Mouse (Mus musculus) midbrain, postnatal 0 days (tissue): ENCODE data around the gene Rab10. TPM values are rescaled to one million over a fixed set of nuclear protein-coding genes. Genes with fewer than 3 reads are reported as not detected.

Experiments
- ATAC-seq: fragments of 200-750 bp; cut with Nextera tagmentation; 2 replicates; pipeline ENCODE4 v1.8.0; 2017; ENCODE audit warnings: moderate number of reproducible peaks, mild to moderate bottlenecking, moderate TSS enrichment, moderate library complexity; ENCODE audit not compliant: low FRiP score
- DNase-seq: peaks from one replicate; pipeline ENCODE4 v3.0.0-alpha.2; 2015; ENCODE audit warnings: low spot score
- H3K27ac ChIP-seq: fragments of 300-500 bp; sonication (generic); 2 replicates; pipeline ENCODE4 v1.5.1; 2014; ENCODE audit warnings: low read depth, mild to moderate bottlenecking, low read length, mixed read lengths
- H3K27me3 ChIP-seq: fragments of 300-500 bp; sonication (generic); 2 replicates; pipeline ENCODE4 v1.6.1; 2014; ENCODE audit warnings: low read length, control low read depth, mixed read lengths; ENCODE audit not compliant: insufficient read depth
- H3K36me3 ChIP-seq: fragments of 300-500 bp; sonication (generic); 2 replicates; pipeline ENCODE4 v1.6.1; 2014; ENCODE audit warnings: low read length, control low read depth, mixed read lengths; ENCODE audit not compliant: insufficient read depth
- H3K4me1 ChIP-seq: fragments of 300-500 bp; sonication (generic); 2 replicates; pipeline ENCODE4 v1.6.1; 2014; ENCODE audit warnings: mild to moderate bottlenecking, control low read depth, antibody characterized with exemption, low read length, mixed read lengths; ENCODE audit not compliant: insufficient read depth
- H3K4me2 ChIP-seq: fragments of 300-500 bp; sonication (generic); 2 replicates; pipeline ENCODE4 v1.6.1; 2014; ENCODE audit warnings: low read depth, mild to moderate bottlenecking, low read length, mixed read lengths; ENCODE audit not compliant: poor library complexity, severe bottlenecking
- H3K4me3 ChIP-seq: fragments of 300-500 bp; sonication (generic); 2 replicates; pipeline ENCODE4 v1.5.1; 2014; ENCODE audit warnings: low read depth, mild to moderate bottlenecking, low read length, moderate library complexity
- H3K9ac ChIP-seq: fragments of 300-500 bp; sonication (generic); replicated peaks from 2 replicates; pipeline ENCODE4 v1.6.1; 2014; ENCODE audit warnings: mild to moderate bottlenecking, low read length, moderate library complexity, mixed read lengths; ENCODE audit not compliant: poor library complexity, severe bottlenecking
- H3K9me3 ChIP-seq: fragments of 300-500 bp; sonication (generic); 2 replicates; pipeline ENCODE4 v1.6.1; 2016; ENCODE audit warnings: low read length, control low read depth
- CTCF ChIP-seq: IDR thresholded peaks from 2 replicates; pipeline ENCODE4 v1.5.1; 2016; ENCODE audit warnings: antibody characterized with exemption, mild to moderate bottlenecking
- WGBS: fragments of 180-500 bp; shearing (Covaris S2); extraction: QIAGEN DNeasy Blood & Tissue Kit; methylation state at CpG from one replicate; pipeline ENCODE4 v1.1.7; 2014; 5-methylcytosine and 5-hydroxymethylcytosine counted together
- polyA plus RNA-seq: library from polyadenylated mRNA; unstranded; fragments of >200 nt; fragmentation: Nextera tagmentation; extraction: Ambion mirVana; gene quantifications from 2 replicates; pipeline ENCODE4 v1.2.1, GENCODE M21; 2015
- total RNA-seq: library from RNA; depleted of rRNA; stranded (reverse); fragments of >200 nt; gene quantifications from 2 replicates; pipeline ENCODE4 v1.2.3, GENCODE M21; 2014

The Rab10 gene
- total and polyA plus RNA-seq, 2 experiments from 2014 or later: 151 to 243 TPM

DNA sequence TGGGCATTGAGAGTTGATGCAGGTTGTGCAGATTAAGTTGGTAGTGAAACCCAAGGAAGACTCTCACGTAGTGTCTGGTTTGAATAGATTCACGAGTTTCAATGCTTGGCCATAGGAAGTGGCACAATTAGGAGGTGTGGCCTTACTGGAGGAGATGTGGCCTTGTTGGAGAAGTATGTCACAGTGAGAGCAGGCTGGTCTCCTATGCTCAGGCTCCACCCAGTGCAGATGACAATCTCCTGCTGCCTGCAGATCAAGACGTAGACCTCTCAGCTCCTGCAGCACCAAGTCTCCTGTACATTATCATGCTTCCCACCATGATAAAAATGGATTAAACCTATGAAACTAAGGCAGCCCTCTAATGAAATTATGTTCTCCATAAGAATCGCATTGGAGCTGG is 18.7 kb downstream of the Rab10 start:
- Histone ChIP-seq H3K4me1 (no peaks in the 10 kb centered on the region), H3K36me3 (no peaks in the 10 kb centered on the region), H3K9ac (no peak overlapping the region), H3K27ac (no peak overlapping the region), H3K27me3 (no peaks in the 10 kb centered on the region), H3K4me3 (no peak overlapping the region), H3K4me2 (no peak overlapping the region), H3K9me3 (no peaks in the 10 kb centered on the region)
- whole genome bisulfite sequencing: 93% methylated on average over 4 of the region's 4 CpGs
- ATAC-seq (no peak), DNase-seq (no peak)
- no peak for TF ChIP-seq CTCF

DNA sequence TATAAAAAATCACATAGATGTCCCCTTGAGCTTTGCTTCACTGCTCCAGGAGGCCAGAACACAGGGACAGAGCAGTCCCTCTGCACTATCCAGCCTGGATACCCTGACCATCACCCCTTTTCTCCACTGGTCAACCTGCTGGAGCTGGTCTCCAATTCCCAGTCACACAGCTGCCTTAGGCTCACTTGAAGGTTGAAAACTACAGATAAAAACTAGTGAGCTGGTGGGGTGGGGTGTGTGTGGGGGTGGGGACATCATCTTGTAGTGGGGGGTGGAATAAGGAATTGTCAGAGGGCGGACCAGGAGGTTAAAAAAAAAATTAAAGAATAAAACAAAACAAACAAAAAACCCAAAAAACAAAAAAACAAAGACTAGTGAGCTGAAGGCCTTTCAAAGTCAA is 21.3 kb downstream of the Rab10 start:
- H3K27me3 ChIP-seq: no peaks in the 10 kb centered on the region
- no peak for ATAC-seq
- H3K4me2 ChIP-seq: no peak overlapping the region

DNA sequence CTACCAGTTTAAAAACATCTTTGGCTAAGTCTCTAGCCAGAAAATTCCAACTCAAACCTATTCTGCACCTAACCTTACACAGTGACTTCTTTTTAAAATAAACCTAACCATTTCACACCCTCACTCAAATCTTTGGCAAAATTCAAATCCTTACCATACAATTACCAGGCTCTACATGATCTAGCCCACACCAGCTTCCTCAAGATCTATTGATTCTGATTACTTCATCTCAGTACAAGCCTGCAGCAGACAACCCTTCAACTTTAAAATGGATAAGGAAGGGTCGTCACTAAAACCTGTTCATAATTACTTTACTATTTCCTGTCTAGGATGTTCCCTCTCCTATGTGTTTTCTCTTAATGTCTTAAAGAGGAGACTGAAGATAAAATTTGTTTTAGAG is 23.9 kb downstream of the Rab10 start:
- no peaks in the 10 kb centered on the region for H3K4me1 ChIP-seq
- H3K4me3 ChIP-seq: no peak overlapping the region
- DNase-seq: no peak
- no peaks in the 10 kb centered on the region for H3K9me3 ChIP-seq
- no peak overlapping the region for H3K9ac ChIP-seq
- no peak for ATAC-seq
- H3K36me3 ChIP-seq: no peaks in the 10 kb centered on the region
- WGBS: 88% methylated on average over 1 of the region's 1 CpGs
- no peak for TF ChIP-seq CTCF
- H3K4me2 ChIP-seq: no peak overlapping the region
- H3K27ac ChIP-seq: no peak overlapping the region
- no peaks in the 10 kb centered on the region for H3K27me3 ChIP-seq

More for the DNA sequence above, 21.3 kb downstream of the Rab10 start:
- no peak overlapping the region for H3K9ac ChIP-seq
- no peaks in the 10 kb centered on the region for H3K9me3 ChIP-seq
- no peaks in the 10 kb centered on the region for H3K36me3 ChIP-seq
- H3K4me3 ChIP-seq: no peak overlapping the region
- no peaks in the 10 kb centered on the region for H3K4me1 ChIP-seq
- no peak overlapping the region for H3K27ac ChIP-seq
- no peak for TF ChIP-seq CTCF
- WGBS: 100% methylated on average over 1 of the region's 1 CpGs
- DNase-seq: no peak

DNA sequence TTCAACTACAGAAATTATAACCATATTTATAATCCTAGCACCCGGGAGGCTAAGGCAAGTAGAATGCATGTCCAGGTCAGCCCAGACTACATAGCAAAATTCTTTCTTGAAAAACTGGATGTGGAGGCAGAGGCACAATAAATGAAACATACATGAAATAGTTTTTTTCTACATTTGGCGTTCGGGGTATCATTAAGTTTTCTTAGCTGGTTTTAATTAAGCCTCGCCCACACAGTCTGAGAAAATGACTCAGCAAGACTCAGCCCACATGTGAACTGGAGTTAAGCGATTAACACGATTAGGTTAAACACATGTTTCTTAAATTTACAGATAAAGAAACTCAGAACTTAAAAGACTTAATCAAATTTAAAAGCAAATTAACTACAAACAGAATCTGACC is 24.4 kb downstream of the Rab10 start:
- H3K27me3 ChIP-seq: no peaks in the 10 kb centered on the region
- no peak for DNase-seq
- no peak for TF ChIP-seq CTCF
- H3K9me3 ChIP-seq: no peaks in the 10 kb centered on the region
- H3K27ac ChIP-seq: no peak overlapping the region
- no peaks in the 10 kb centered on the region for H3K4me1 ChIP-seq
- no peaks in the 10 kb centered on the region for H3K36me3 ChIP-seq
- H3K4me2 ChIP-seq: no peak overlapping the region
- WGBS: 90% methylated on average over 6 of the region's 6 CpGs
- ATAC-seq: no peak
- H3K9ac ChIP-seq: no peak overlapping the region
- H3K4me3 ChIP-seq: no peak overlapping the region

DNA sequence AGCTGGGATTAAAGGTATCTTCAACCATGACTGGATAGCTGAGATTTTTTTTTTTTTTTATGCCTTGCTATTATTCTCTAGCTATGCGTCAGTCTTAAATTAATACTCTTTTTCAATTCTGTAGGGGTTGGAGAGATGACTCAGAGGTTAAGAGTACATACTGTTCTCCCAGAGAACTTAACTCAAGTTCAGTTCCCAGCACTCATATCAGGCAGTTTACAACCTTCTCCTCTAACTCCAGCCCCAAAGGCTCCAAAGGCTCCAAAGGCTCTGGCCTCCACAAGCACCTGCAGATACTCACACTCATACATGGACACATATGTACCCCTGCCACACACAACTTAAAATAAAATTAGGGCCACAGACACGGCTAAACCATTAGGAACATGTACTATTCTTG is 25.3 kb downstream of the Rab10 start:
- H3K9ac ChIP-seq: no peak overlapping the region
- DNase-seq (no peak), ATAC-seq (no peak)
- TF ChIP-seq CTCF: no peak
- no peak overlapping the region for H3K4me3 ChIP-seq
- H3K4me2 ChIP-seq: no peak overlapping the region
- H3K27ac ChIP-seq: no peak overlapping the region
- no peaks in the 10 kb centered on the region for H3K9me3 ChIP-seq
- H3K4me1 ChIP-seq: no peaks in the 10 kb centered on the region
- 96% methylated on average over 2 of the region's 2 CpGs for WGBS
- H3K36me3 ChIP-seq: no peaks in the 10 kb centered on the region
- H3K27me3 ChIP-seq: no peaks in the 10 kb centered on the region

DNA sequence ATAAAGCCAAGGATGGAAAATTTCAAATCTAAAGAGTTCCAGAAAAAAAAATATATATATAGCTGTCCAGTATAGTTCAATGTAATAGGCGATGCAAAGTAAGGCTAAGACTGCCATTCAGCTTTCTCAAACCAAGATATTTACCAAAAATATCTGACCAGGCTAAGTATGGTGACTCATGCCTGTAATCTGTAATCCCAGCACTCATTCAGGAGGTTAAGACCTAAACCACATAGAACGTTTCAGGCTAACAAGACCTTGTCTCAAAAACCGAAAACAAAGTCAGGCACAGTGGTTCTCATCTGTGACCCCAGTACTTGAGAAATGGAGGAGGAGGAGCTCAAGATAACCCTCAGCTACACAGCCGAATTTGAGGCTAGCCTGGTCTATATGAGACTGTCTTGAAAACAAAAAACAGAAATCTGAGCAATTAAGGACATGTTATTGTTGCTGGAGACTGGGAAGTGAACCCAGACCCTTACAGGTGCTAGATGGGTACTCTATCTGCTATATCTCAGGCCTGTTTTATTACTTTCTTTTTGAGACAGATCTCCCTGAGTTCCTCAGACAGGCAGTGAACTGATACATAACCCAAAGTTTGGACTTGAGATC is 25.8 kb downstream of the Rab10 start:
- DNase-seq (no peak), ATAC-seq (no peak)
- Histone ChIP-seq H3K36me3 (no peaks in the 10 kb centered on the region), H3K27me3 (no peaks in the 10 kb centered on the region), H3K27ac (no peak overlapping the region), H3K9me3 (no peaks in the 10 kb centered on the region), H3K4me3 (no peak overlapping the region), H3K9ac (no peak overlapping the region), H3K4me1 (no peaks in the 10 kb centered on the region), H3K4me2 (no peak overlapping the region)
- TF ChIP-seq CTCF: no peak
- 91% methylated on average over 4 of the region's 4 CpGs for WGBS
